Mouse (Mus musculus) forebrain, embryonic 10.5 days (tissue): ENCODE results near the gene Sez6. TPM values are rescaled to one million over a fixed set of nuclear protein-coding genes. Genes with fewer than 3 reads are reported as not detected.

Source experiments
- DNase-seq: peaks from one replicate; pipeline ENCODE4 v3.0.0-alpha.2; 2017; ENCODE audit warnings: low spot score; ENCODE audit errors: extremely low spot score
- H3K27ac ChIP-seq: fragments of 300-500 bp; sonication (generic); 2 replicates; pipeline ENCODE4 v1.5.1; 2016; ENCODE audit warnings: mild to moderate bottlenecking
- H3K27me3 ChIP-seq: fragments of 300-500 bp; sonication (generic); 2 replicates; pipeline ENCODE4 v1.6.1; 2016; ENCODE audit warnings: mild to moderate bottlenecking; ENCODE audit not compliant: poor library complexity, severe bottlenecking
- H3K36me3 ChIP-seq: fragments of 300-500 bp; sonication (generic); replicated peaks from 2 replicates; pipeline ENCODE4 v1.6.1; 2016; ENCODE audit warnings: mild to moderate bottlenecking, moderate library complexity
- H3K4me1 ChIP-seq: fragments of 300-500 bp; sonication (generic); 2 replicates; pipeline ENCODE4 v1.6.1; 2016
- H3K4me3 ChIP-seq: fragments of 300-500 bp; sonication (generic); 2 replicates; pipeline ENCODE4 v1.5.1; 2016; ENCODE audit warnings: mild to moderate bottlenecking, moderate library complexity
- H3K9me3 ChIP-seq: fragments of 300-500 bp; sonication (generic); 2 replicates; pipeline ENCODE4 v1.6.1; 2016; ENCODE audit warnings: mild to moderate bottlenecking, moderate library complexity
- WGBS: fragments of 180-500 bp; shearing (Covaris S2); methylation state at CpG from one replicate; pipeline ENCODE4 v1.1.7; 2016; 5-methylcytosine and 5-hydroxymethylcytosine counted together
- polyA plus RNA-seq: library from polyadenylated mRNA; unstranded; fragments of >200 nt; fragmentation: Nextera tagmentation; extraction: Ambion mirVana; gene quantifications from 2 replicates; pipeline ENCODE4 v1.2.1, GENCODE M21; 2016

The Sez6 gene
- 2.8 and 4.3 TPM in 2 replicates for polyA plus RNA-seq

DNA sequence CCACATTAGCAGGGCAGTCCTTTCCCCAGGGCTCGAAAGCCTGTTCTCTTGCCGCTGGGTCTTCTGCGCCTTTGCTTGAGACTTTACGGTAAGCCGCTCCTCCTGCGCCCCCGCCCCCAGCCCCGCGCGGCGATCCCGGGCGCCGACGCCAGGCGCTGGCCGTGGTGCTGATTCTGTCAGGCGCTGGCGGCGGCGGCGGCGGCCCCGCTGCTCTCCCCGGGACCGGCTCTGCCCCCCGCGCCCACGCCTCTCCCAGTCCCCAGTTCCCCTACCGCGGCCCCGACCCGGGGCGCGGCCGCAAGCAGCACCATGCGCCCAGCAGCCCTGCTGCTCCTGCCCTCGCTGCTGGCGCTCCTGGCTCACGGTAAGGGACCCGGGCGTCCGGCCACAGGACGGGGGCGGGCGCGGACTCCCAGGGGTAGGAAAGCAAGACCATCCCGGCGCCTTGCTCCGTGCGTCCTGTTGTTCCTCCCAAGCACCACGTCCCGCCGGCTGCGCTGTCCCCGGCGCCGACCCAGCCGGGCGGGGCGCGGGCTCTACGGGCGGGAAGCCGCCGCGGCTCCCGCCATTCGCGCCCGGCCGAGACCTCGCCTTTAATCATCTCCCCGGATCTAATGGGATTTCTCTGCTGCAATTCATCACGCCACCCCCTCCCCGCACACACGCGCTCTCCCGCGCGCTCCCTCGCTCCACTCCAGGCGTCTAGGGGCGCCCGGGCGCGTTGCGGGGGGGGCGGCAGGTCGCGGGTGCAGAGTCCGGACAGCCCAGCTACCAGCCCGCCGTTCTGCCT is at the start of gene Sez6:
TSS of gene Sez6 (plus strand) at position 50 of the 790 bp plus-strand sequence.
- Histone ChIP-seq H3K9me3 (no peaks in the 10 kb centered on the region), H3K4me3 (peak within 1 kb of the TSS; percentile 69), H3K27me3 (peaks cover 97% of the 10 kb centered on the region), H3K36me3 (no peaks in the 10 kb centered on the region), H3K4me1 (peaks cover 52% of the 10 kb centered on the region), H3K27ac (peak within 1 kb of the TSS; percentile 75)
- peak; percentile 80 for DNase-seq
- under 1% methylated on average over 87 of the region's 94 CpGs for WGBS

- Histone ChIP-seq H3K4me3 (peak overlapping the region; percentile 9; the same call in 1 of the 2 replicates), H3K4me1 (peaks cover 73% of the 10 kb centered on the region), H3K9me3 (no peaks in the 10 kb centered on the region), H3K36me3 (no peaks in the 10 kb centered on the region), H3K27me3 (peaks cover 88% of the 10 kb centered on the region), H3K27ac (peak overlapping the region; percentile 41)
- no peak for DNase-seq
- WGBS = 40% methylated on average over 10 of the region's 10 CpGs
Observed at GRCm38 (mm10) chr11:77884524-77885245, 45.9 kb upstream of the Sez6 start.

- no peaks in the 10 kb centered on the region for H3K36me3 ChIP-seq
- H3K27me3 ChIP-seq = peaks cover 85% of the 10 kb centered on the region
- peaks cover 67% of the 10 kb centered on the region for H3K4me1 ChIP-seq
- 23% methylated on average over 8 of the region's 8 CpGs for WGBS
- no peak for DNase-seq
- peak overlapping the region; percentile 41 for H3K27ac ChIP-seq
- H3K9me3 ChIP-seq = no peaks in the 10 kb centered on the region
- H3K4me3 ChIP-seq = peak overlapping the region; percentile 9; the same call in 1 of the 2 replicates
Observed at GRCm38 (mm10) chr11:77885246-77885575, 45.4 kb upstream of the Sez6 start.

GRCm38 (mm10) chr11:77887373-77887960 is 43.1 kb upstream of the Sez6 start:
- 51% methylated on average over 17 of the region's 17 CpGs for WGBS
- Histone ChIP-seq H3K4me1 (peaks cover 66% of the 10 kb centered on the region), H3K27me3 (peaks cover 85% of the 10 kb centered on the region)

DNA sequence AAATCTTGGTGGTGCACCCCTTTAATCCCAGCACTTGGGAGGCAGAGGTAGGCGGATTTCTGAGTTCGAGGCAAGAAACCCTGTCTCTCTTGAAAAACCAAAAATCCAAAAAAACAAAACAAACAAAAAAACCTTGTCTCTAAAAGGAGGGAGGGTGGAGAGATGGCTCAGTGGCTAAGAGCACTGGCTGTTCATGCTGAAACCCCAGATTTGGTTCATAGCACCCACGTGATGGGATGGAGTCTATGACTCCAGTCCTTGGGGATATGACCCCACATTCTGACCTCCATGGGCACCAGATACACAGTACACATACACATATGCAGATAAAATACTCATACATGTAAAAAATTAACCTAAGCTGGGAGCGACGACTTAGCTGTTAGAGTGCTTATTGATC is 41.8 kb upstream of the Sez6 start:
- no peak for DNase-seq
- no peak overlapping the region for H3K27ac ChIP-seq
- no peaks in the 10 kb centered on the region for H3K36me3 ChIP-seq
- H3K4me3 ChIP-seq = no peak overlapping the region
- peaks cover 83% of the 10 kb centered on the region for H3K27me3 ChIP-seq
- peaks cover 75% of the 10 kb centered on the region for H3K4me1 ChIP-seq
- 93% methylated on average over 5 of the region's 5 CpGs for WGBS
- H3K9me3 ChIP-seq = no peaks in the 10 kb centered on the region

More at GRCm38 (mm10) chr11:77887373-77887960, 43.1 kb upstream of the Sez6 start:
- Histone ChIP-seq H3K27ac (peak overlapping the region; percentile 66), H3K9me3 (no peaks in the 10 kb centered on the region), H3K4me3 (0 out of 2 replicates have a peak overlapping the region, but pooled peaks have one; percentile 1), H3K36me3 (no peaks in the 10 kb centered on the region)
- no peak for DNase-seq

GRCm38 (mm10) chr11:77889484-77889883 is 41.1 kb upstream of the Sez6 start:
- peaks cover 78% of the 10 kb centered on the region for H3K27me3 ChIP-seq
- H3K36me3 ChIP-seq = no peaks in the 10 kb centered on the region
- 83% methylated on average over 2 of the region's 2 CpGs for WGBS
- no peak for DNase-seq
- H3K4me1 ChIP-seq = peaks cover 75% of the 10 kb centered on the region
- no peak overlapping the region for H3K4me3 ChIP-seq
- H3K27ac ChIP-seq = no peak overlapping the region
- no peaks in the 10 kb centered on the region for H3K9me3 ChIP-seq

GRCm38 (mm10) chr11:77890648-77891258 is 39.8 kb upstream of the Sez6 start:
- Histone ChIP-seq H3K27me3 (peaks cover 79% of the 10 kb centered on the region), H3K27ac (0 out of 2 replicates have a peak overlapping the region, but pooled peaks have one; percentile 41), H3K36me3 (no peaks in the 10 kb centered on the region), H3K4me1 (peaks cover 75% of the 10 kb centered on the region), H3K9me3 (no peaks in the 10 kb centered on the region), H3K4me3 (no peak overlapping the region)
- 52% methylated on average over 2 of the region's 2 CpGs for WGBS
- no peak for DNase-seq

DNA sequence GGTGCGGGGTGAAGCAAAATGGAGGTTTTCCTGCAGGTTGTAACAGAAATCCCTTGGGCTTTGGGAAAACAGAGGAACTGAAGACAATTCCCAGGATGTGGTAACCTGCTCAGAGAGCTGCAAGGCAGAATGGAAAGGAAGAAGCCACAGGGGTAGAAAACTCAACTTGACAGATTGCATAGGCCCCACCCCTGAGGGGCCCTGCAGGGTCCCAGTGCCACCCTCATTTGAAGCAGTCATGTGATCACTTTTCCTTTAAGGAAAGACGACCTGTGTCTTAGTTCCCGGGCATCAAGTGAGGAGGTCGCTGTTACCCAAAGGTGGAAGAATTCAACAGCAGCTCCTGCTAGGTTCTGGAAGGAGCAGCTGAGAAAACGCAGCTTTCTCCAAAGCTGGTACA is 37.7 kb upstream of the Sez6 start:
- Histone ChIP-seq H3K4me1 (peaks cover 75% of the 10 kb centered on the region), H3K36me3 (no peaks in the 10 kb centered on the region), H3K9me3 (no peaks in the 10 kb centered on the region), H3K27me3 (peaks cover 81% of the 10 kb centered on the region), H3K27ac (peak overlapping the region; percentile 93), H3K4me3 (peak overlapping the region; percentile 38)
- WGBS = 5% methylated on average over 5 of the region's 5 CpGs
- no peak for DNase-seq

GRCm38 (mm10) chr11:77893283-77893682 is 37.3 kb upstream of the Sez6 start:
- WGBS = 17% methylated on average over 6 of the region's 6 CpGs
- Histone ChIP-seq H3K4me3 (peak overlapping the region; percentile 38), H3K27me3 (peaks cover 81% of the 10 kb centered on the region), H3K4me1 (peaks cover 75% of the 10 kb centered on the region), H3K27ac (peak overlapping the region; percentile 93), H3K36me3 (no peaks in the 10 kb centered on the region), H3K9me3 (no peaks in the 10 kb centered on the region)
- DNase-seq = no peak

GRCm38 (mm10) chr11:77893787-77894718 is 36.5 kb upstream of the Sez6 start, which contains the start of gene Pipox:
Gene Pipox, minus strand, starts transcription at chr11:77894096.
- Histone ChIP-seq H3K4me3 (peak within 1 kb of the TSS; percentile 38), H3K27ac (peak within 1 kb of the TSS; percentile 93), H3K4me1 (peaks cover 76% of the 10 kb centered on the region), H3K27me3 (peaks cover 81% of the 10 kb centered on the region), H3K36me3 (no peaks in the 10 kb centered on the region), H3K9me3 (no peaks in the 10 kb centered on the region)
- DNase-seq = peak; percentile 85
- WGBS = 14% methylated on average over 11 of the region's 11 CpGs

- peak overlapping the region; percentile 22; the same call in 1 of the 2 replicates for H3K27ac ChIP-seq
- peaks cover 76% of the 10 kb centered on the region for H3K4me1 ChIP-seq
- no peak overlapping the region for H3K4me3 ChIP-seq
- 82% methylated on average over 2 of the region's 2 CpGs for WGBS
- H3K27me3 ChIP-seq = peaks cover 85% of the 10 kb centered on the region
- no peaks in the 10 kb centered on the region for H3K36me3 ChIP-seq
- no peaks in the 10 kb centered on the region for H3K9me3 ChIP-seq
- DNase-seq = no peak
Observed at GRCm38 (mm10) chr11:77894967-77895366, 35.6 kb upstream of the Sez6 start.
